Mouse (Mus musculus): Measurements from ENCODE around the gene Sbsn.
"Not testable (repeated sequence)": the region's sequence is repeated elsewhere in the genome, so short reads cannot be mapped to it uniquely, and the experiment has no call there.

Sbsn gene

DNA sequence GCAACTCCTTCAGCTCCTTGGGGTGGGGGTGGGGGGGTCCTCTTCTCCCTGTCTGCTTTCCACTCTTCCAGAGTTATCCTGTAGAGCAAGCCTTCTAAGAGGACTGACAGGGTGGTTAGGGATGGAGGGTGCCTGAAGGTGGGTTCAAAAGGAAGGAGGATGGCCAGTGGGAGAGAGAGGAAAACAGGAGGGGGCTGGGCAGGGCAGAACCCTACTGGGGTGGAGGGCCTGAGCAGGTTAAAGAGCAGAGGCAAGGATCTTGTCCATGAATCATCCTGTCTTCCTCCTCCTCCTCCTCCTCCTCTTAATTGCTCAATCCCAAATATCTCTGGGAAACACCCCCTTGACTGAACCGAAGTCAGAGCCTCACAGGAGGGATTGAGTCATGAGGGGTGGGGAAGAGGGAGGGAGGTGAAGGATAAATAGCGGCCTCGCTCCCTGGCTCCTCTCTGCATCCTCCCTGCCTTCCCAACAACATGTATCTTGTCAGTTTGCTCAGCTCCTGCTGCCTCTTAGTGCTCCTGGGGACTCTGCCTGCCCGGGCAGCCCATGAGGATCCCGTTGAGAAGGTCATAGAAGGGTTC is at the start of gene Sbsn:
Gene Sbsn, plus strand, starts transcription at position 386 of the 584 bp plus-strand sequence.
- DNase-seq (ENCODE audit: low spot score), result no peak

- DNase-seq (ENCODE audit: low spot score), result no peak
Measured at GRCm38 (mm10) chr7:30706214-30706882, 44.9 kb upstream of the Sbsn start.

DNA sequence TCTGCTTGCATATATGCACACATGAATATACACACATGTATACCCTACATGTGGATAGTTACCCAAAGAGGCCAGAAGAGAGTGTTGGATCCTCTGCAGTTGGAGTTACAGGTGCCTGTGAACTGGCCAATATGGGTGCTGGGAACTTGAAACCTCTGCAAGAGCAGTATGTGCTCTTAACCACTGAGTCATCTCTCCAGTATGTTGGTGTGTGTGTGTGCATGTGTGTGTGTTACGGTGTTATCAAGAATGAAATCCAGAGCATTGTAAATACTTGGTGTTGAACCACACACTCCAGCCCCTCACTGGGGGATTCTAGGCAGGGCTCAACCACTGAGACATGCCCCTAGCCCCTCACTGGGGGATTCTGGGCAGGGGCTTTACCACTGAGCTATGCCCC is 43.8 kb upstream of the Sbsn start:
- DNase-seq (ENCODE audit: low spot score), result no peak

DNA sequence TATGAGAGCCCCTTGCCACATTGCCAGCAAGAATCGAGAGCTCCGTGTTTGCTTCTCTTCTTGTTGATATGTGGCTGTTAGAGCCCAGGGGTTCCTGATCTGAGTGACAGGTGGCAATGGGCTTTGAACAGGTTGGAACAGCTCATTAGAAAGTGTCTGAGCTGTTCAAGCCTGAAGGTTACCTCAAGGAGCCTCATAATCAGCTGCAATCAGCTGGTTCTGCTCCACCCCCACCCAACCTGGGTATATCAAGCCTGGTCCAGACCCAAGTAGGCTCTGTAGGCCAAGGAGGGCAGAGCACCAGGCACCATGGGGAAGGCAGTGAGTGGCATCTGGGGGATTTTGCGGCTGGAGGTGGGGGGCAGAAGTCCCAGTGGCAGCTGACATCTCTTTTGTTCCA is 39.3 kb upstream of the Sbsn start, which contains the start of gene Atp4a:
Gene Atp4a, plus strand, starts transcription at position 268 of the 400 bp plus-strand sequence.
- DNase-seq (ENCODE audit: low spot score), result no peak

GRCm38 (mm10) chr7:30717006-30717715 is 34.1 kb upstream of the Sbsn start:
- DNase-seq (ENCODE audit: low spot score), result peak; percentile 95

- no peak for DNase-seq (ENCODE audit: low spot score)
Measured at GRCm38 (mm10) chr7:30717716-30718046, 33.6 kb upstream of the Sbsn start.

GRCm38 (mm10) chr7:30719669-30720068 is 31.6 kb upstream of the Sbsn start:
- DNase-seq (ENCODE audit: low spot score), result no peak

GRCm38 (mm10) chr7:30721286-30721685 is 30.0 kb upstream of the Sbsn start:
- no peak for DNase-seq (ENCODE audit: low spot score)

- no peak for DNase-seq (ENCODE audit: low spot score)
Measured at GRCm38 (mm10) chr7:30723274-30723953, 27.9 kb upstream of the Sbsn start.

DNA sequence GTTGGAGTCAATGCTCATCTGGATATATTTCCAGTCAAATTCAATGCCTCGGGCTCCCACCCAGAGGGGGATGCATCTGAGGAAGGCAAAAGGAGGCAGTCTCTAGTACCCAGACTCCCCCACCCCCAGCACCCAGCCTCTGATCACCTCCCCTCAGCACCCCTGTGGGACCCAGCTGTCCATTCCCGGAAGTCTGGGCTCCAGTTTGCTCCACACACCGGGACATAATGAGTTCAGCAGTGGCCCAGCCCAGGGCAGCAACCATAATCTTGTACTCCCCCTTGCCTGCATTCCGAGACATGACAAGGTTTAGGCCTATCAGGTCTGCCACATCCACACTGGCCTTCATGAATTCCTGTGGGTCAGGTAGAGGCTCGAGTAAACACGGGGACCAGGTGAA is 23.1 kb upstream of the Sbsn start:
- DNase-seq (ENCODE audit: low spot score), result no peak

- no peak for DNase-seq (ENCODE audit: low spot score)
Measured at GRCm38 (mm10) chr7:30728739-30729395, 22.4 kb upstream of the Sbsn start.

DNA sequence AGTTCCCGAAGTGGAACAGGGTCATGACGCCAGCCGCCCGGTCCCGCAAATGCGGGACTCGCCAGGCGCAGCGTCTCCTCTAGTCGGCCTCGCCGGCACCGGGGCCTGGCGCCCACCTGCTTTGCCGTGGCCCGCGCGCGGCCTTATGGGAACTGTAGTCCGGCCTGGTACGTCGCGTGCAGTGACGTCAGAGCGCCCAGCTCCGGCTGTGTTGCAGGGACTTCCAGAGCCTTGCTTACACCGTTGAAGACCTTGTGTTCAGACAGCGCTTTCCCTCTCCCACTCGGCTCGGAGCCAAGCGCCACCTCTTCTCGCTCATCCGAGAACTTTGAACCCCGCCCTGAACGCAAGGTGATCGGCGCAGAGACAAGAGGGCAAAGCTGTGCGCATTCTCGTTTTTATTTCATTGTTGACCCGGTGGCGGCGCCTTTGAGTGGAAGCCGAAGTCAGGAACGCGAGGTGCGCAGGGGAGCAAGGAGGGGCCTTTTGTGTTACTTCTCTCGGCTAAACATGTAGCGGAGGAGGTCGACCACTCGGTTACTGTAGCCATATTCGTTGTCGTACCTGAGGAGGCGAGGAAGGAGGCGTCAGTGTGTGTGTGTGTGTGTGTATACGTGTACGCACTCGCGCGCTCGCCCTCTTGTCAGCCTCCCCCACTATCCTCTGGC is 21.7 kb upstream of the Sbsn start, which contains the start of gene Tmem147:
Gene Tmem147, minus strand, starts transcription at position 145 of the 668 bp plus-strand sequence.
- peak; percentile 96 for DNase-seq (ENCODE audit: low spot score)

DNA sequence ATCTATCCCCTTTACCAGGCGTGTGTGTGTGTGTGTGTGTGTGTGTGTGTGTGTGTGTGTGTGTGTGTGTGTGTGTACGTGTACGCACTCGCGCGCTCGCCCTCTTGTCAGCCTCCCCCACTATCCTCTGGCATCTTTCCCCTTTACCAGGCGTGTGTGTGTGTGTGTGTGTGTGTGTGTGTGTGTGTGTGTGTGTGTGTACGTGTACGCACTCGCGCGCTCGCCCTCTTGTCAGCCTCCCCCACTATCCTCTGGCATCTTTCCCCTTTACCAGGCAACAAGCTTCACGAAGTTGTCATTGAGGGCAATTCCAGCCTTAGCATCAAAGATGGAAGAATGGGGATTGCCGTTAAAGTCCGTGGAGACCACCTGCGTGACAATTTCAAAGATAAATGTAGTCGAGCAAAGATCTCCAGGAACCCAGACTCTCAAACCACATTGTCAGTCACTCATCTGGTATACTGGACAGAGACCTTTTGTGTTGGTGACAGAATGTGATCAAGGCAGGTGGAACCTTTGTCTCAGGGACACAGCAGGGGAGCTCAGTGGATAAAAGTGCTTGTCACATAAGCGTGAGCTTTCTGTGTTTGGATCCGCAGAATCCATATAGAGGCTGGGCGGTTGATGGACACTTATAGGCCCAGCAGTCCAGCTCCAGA is 21.1 kb upstream of the Sbsn start:
- peak; percentile 10 for DNase-seq (ENCODE audit: low spot score)

DNA sequence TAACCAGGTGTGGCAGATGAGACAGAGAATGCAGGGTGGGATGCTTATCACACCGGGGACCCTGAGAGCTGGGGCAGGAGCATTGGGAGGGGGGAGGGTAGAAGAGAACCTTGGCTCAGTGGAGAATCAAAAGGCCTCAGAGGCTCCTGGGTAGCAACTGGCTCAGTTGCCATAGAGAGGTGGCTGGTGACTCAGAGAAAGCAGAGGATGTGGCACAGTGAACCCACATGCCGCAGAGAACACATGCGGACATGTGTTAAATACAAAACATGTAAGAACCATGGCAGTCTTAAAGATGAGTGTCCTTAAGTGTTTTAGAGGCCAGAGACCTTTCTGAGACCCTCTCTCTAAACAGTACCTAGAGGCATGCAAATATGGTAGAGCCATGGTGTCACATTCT is 15.1 kb upstream of the Sbsn start:
- no peak for DNase-seq (ENCODE audit: low spot score)

DNA sequence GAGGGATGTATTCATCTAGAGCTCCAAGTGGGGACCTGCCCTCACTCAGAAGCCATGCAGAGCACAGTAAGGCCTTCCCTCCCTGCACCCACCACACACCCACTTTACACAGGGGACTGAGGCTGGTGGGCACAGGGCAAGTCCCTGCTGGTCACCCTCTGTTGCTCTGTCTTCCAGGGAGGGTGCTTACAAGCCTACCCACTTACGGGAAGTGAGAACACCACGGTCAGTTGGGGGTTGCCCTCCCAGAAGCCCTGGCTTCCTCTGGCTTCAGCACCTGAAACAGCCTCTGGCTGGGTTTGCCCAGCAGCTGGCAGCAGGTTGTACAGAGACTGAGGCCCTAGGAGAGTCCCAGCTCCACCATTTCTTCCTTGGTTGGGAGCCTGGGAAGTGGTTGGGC is 8.7 kb upstream of the Sbsn start:
- not testable (repeated sequence) for DNase-seq (ENCODE audit: low spot score)

DNA sequence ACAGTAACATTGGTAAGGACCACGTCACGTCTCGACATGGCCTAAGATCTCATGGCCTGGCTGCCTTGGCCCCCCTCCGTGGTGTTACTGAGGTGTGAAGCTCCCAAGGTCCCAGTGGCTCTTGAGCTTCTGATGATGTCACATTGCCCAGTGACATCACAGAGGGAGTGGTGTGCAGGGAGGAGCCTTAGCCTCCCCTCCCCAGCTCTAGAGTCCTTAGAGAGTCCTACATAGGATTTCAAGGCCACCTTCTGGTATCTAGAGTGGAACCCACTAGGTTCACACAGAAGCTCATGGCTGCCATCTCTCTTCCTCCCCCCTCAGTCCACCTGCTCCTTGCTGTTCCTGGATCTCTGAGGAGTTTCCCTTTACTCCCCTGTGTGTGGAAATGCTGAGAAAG is 7.7 kb upstream of the Sbsn start, which contains the start of gene Gapdhs:
Gene Gapdhs, minus strand, starts transcription at position 65 of the 400 bp plus-strand sequence.
- DNase-seq (ENCODE audit: low spot score), result not testable (repeated sequence)

- no peak for DNase-seq (ENCODE audit: low spot score)
Measured at GRCm38 (mm10) chr7:30744022-30744598, 7.2 kb upstream of the Sbsn start.

- DNase-seq (ENCODE audit: low spot score), result no peak
Measured at GRCm38 (mm10) chr7:30747525-30748204, 3.6 kb upstream of the Sbsn start.

- DNase-seq (ENCODE audit: low spot score), result no peak
Measured at GRCm38 (mm10) chr7:30749824-30750606, 1.3 kb upstream of the Sbsn start.

Data from embryo, embryonic 10.5 days (tissue).